Mouse (Mus musculus) retina, adult 2 months (tissue): ENCODE measurements around the gene Mat2a.
A peak's percentile ranks its signal among the peaks of the same experiment; 100 is the strongest.

ENCODE experiments used
- DNase-seq: peaks from one replicate; pipeline ENCODE4 v3.0.0-alpha.2; 2012; ENCODE audit warnings: low read depth, low spot score

The Mat2a gene

GRCm38 (mm10) chr6:72415964-72416772 is 23.2 kb downstream of the Mat2a start:
- DNase-seq, result no peak

GRCm38 (mm10) chr6:72415181-72415580 is 24.2 kb downstream of the Mat2a start:
- DNase-seq, result no peak

- peak; percentile 81 for DNase-seq
Observed at GRCm38 (mm10) chr6:72414076-72414756, 25.1 kb downstream of the Mat2a start, which contains the start of gene Ggcx. Ggcx (plus strand) TSS chr6:72414308.

GRCm38 (mm10) chr6:72410518-72410917 is 28.8 kb downstream of the Mat2a start:
- no peak for DNase-seq

GRCm38 (mm10) chr6:72410003-72410402 is 29.4 kb downstream of the Mat2a start:
- DNase-seq, result no peak

- peak; percentile 41 for DNase-seq
Observed at GRCm38 (mm10) chr6:72409567-72409966, 29.8 kb downstream of the Mat2a start.

DNA sequence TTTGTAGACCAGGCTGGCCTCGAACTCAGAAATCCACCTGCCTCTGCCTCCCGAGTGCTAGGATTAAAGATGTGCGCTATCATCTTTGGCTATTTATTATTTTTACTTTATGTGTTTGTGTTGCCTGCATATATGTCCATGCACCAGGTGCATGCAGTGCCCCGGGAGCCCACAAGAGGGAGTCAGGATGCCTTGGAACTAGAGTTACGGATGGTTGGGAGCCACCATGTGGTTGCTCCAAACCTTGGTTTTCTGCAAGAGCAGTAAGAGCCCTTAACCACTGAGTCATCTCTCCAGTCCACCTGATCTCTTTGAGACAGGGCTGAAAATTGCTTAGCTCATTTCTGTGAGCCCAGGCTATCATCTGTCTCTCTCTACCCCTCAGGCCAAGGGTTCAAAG is 32.2 kb downstream of the Mat2a start:
- DNase-seq, result peak; percentile 70

DNA sequence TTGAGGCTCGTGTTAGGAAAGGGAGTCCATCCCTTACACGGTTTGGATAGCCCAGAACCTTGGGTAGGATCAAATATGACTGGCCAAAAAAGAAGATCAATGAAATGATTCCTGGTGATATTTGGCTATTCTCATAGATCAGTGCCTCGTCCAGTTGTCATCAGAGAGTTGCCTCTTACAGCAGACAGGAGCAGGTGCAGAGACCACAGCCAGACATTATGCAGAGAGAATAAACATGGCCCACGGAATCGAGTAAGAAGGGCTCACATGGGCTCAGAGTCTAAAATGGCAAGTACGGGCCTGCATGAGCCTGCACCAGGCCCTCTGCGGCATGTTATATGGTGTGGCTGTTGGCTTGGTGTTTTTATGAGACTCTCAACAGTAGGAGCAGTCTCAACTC is 34.0 kb downstream of the Mat2a start:
- DNase-seq, result no peak

- DNase-seq, result peak; percentile 33
Observed at GRCm38 (mm10) chr6:72401875-72402274, 37.5 kb downstream of the Mat2a start.

GRCm38 (mm10) chr6:72399967-72400366 is 39.4 kb downstream of the Mat2a start:
- DNase-seq, result no peak

- DNase-seq, result no peak
Observed at GRCm38 (mm10) chr6:72396837-72397251, 42.5 kb downstream of the Mat2a start.

GRCm38 (mm10) chr6:72392341-72392740 is 47.0 kb downstream of the Mat2a start:
- DNase-seq, result no peak

- no peak for DNase-seq
Observed at GRCm38 (mm10) chr6:72390795-72391521, 48.4 kb downstream of the Mat2a start.

DNA sequence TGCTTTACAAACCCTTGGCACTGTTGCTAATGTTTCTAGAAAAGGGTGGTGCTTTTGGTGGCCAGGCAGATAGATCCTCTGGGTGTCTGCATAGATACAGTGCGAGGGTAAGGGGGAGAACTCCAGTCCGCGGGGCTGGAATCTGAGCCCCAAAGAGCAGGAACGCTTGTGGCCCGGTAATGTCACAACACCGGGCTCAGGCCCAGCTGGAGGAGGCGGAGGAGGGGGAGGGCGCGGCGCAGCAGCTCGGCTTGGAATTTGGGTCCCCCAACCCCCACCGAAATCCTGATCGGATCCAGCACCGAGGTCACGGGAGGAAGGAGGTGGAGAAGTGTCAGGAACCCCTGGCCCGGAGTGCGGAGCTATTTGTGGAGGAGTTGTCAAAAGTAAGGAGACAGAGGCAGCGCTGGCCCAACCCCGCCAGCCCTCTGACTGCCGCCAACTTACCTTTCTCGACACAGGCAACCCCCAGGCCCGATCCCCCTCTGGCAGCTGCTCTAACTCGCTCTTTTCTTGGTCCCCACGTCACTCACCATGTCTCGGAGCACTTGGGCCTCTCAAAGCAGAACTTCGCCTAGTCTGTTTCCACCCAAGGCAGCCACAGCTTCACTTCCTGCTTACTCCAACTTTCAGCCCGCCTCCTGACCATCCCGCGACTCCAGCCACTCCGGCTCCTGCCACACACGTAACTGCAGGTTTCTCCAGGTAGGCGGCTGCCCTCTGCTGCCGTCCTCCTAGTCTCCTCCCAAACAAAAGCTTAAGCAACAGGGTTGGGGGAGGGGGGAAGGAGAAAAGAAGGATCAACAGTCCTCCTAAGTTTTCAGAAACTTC is 49.2 kb downstream of the Mat2a start, which contains the start of gene Vamp8:
Gene Vamp8 (minus strand): TSS at position 763 of the 831 bp plus-strand sequence.
- peak; percentile 45 for DNase-seq

GRCm38 (mm10) chr6:72389471-72389940 is 49.9 kb downstream of the Mat2a start:
- DNase-seq, result no peak

- no peak for DNase-seq
Observed at GRCm38 (mm10) chr6:72388791-72389329, 50.5 kb downstream of the Mat2a start.

DNA sequence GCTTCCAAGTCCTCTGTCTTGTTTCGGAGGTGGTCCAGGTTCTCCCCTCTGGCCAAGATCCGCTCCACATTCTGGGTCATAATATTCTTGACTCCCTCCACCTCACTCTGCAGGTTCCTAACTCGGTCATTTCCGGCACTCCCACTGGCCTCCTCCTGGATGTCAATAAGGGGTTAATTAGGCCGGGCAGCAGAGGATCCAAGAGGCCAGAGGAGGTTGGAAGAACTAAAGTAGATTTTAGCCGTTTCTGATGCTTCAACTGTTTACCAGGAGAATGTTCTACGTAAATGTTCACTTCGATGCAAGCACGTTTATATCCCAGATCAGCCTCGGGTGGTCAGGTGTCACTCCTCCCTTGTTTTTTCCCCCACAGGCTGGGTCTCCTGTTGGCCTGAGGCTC is 51.1 kb downstream of the Mat2a start:
- no peak for DNase-seq

- DNase-seq, result no peak
Observed at GRCm38 (mm10) chr6:72387816-72388215, 51.5 kb downstream of the Mat2a start.

GRCm38 (mm10) chr6:72386561-72386960 is 52.8 kb downstream of the Mat2a start:
- DNase-seq, result no peak

GRCm38 (mm10) chr6:72385258-72385657 is 54.1 kb downstream of the Mat2a start:
- no peak for DNase-seq

- no peak for DNase-seq
Observed at GRCm38 (mm10) chr6:72383952-72384351, 55.4 kb downstream of the Mat2a start.
